Mouse (Mus musculus) spleen, adult 12 weeks (tissue): Measurements from ENCODE around the gene Krr1.
A peak's percentile ranks its signal among the peaks of the same experiment; 100 is the strongest.
"Not testable (repeated sequence)": the region's sequence is repeated elsewhere in the genome, so short reads cannot be mapped to it uniquely, and the experiment has no call there.

Experiments used
- DNase-seq: peaks from one replicate; pipeline ENCODE4 v3.0.0; 2022; ENCODE audit warnings: low spot score

The Krr1 gene

GRCm38 (mm10) chr10:111977584-111977983 is 5.1 kb downstream of the Krr1 start:
- DNase-seq, result peak; percentile 44

- no peak for DNase-seq
Measured at GRCm38 (mm10) chr10:111983070-111983469, 10.6 kb downstream of the Krr1 start.

DNA sequence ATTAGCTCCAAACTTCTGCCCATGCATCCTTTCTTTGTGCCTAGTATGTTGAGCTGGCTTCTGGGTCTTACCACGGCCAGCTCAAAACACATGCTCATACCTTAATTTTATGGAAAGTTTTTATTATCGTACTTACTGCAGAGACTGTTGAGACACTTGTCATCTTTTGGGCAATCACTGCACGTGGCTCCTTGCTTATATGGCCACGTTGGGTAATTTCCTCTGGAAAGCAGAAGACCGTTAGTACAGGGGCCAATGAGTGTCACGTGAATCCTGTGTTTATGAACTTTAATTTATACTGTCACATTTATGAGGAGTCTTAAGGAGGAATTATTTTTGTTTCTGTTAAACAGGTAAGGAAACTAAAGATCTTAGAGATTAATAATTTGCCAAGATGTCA is 14.0 kb downstream of the Krr1 start:
- no peak for DNase-seq

DNA sequence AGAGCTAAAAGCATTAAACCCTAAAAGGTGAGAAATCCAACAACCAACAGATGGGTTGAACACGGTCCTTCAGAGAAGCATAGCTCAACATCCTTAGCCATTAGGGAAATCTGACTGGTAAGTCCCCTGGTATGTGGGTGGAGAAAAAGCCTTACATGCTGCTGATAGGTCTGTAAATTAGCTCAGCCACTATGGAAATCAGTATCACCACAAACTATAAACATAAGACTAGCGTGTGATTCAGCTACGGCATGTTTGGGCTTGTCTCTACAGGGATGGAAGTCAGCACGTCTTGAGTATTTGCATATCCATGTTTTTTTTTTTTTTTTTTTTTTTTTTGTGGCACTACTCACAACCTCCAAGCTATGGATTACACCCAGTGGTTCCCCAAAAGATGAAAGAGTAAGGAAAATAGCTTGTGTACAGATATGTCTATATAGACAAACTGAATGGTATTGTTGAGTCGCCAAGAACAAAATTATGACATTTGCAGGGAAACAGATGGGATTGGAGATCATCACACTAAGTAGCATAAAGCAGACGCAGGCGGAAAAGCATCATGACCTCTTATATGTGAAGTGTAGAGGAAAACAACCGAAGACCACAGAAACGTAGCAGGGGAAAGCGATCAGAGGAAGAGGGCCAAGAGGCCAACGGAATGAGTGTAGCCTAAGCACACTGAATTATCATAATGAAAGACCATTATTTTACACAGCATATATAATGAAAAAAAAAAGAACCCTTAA is 23.5 kb downstream of the Krr1 start:
- DNase-seq, result no peak

DNA sequence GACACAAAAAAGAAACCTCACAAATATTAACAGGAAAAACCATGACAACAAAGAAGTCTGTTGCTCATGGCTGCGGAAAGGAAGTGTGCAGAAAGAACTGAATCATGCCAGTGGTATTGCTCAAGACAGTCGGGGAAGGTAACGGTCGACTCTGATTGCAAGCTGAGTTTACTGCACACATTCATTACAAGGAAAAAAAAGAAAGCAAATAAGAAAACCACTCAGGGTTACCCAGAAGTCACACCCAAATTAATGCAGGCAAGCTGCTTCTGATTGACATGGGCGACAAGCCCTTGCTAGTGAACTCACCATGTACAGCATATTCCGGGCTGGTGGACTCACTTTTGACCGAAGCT is 24.1 kb downstream of the Krr1 start:
- no peak for DNase-seq

DNA sequence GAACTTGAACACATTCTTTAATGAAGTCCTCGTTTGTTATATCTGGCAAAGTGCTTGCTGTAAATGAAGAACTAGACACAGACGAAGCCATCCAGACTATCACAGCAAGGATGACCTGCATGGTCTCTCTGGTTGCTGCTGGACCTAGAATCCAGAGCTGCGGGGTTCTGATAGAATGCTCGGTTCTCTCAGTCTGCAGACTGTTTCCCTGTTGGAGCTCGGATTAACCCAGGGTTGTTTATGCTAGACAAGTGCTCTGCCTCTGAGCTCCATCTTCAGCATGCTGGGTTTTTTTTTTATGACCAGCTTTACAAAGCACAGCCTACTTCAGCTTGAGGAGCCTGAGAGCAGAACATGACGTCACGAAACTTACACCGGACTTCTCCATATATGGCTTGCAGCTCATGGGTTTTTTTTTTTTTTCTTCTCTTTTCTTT is 24.5 kb downstream of the Krr1 start:
- peak; percentile 11 for DNase-seq

DNA sequence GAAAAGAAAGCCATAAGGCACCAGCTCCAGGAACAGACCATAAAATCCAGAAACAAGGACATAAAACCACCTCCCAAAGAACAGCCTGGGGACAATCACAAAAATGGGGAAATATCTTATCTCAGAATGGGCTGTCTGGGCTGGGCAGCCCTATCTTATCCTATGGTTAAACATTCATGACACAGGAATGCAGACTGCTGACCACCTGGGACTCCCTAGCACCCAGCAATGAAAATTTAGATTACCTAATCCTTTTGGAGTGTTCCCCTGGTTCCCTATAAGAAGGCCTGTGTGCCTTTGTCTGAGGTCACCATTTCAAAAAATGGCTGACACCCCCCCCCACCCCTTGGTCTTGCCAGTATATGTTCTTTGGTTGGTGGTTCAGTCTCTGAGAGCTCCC is 25.2 kb downstream of the Krr1 start:
- DNase-seq, result no peak

DNA sequence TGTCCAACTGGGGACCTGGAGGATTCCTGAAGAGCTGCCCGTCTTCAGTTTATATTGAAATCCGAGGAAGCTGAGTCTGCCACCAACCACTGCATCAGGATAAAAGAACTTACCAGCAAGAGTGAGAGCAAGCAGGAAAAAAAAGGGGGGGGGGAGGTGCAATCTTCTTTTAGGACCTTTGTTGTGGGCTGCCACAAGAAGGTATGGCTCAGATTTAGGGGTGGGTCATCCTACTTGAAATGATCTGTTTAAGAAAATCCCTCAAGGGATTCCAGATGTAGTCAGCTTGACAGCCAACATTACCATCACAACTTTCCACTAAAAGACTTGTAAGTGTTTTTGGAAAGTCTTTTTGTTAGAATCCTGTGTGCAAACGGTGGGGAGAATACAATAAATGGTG is 27.3 kb downstream of the Krr1 start:
- DNase-seq, result no peak

- DNase-seq, result no peak
Measured at GRCm38 (mm10) chr10:112000568-112000967, 28.1 kb downstream of the Krr1 start.

- DNase-seq, result no peak
Measured at GRCm38 (mm10) chr10:112001350-112001749, 28.9 kb downstream of the Krr1 start.

DNA sequence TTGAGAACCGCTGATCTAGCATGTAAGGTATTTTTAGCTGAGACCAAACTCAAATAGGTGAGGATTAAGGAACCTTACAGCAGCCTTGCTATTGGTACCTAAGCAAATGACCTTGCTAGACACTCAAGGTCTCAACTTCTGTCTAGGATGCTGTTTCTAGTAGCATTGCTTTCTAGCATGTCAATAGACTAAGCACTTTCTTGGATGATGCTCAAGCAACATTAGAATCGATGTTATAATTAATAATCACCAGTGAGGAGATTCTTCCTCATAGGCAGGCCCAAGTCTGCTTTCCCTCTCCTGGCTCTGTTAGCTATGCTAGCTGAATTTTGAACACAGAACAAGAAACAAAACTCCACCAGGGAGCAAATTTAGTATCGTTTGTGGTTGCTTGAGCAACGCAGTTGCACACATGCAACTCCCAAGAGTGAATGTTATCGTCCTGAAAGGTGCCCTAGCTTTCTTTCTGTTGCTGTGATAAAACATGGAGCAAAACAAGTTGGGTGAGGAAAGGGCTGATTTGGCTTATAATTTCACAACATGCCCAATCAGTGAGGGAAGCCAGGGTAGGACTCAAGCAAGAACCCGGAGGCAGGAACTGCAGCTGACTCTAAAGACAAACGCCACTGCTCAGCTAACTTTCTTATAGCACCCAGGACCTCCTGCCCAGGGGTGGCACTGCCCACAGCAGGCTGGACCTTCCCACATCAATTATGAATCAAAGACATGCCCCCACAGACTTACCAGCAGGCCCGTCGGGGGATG is 29.5 kb downstream of the Krr1 start:
- DNase-seq, result no peak

DNA sequence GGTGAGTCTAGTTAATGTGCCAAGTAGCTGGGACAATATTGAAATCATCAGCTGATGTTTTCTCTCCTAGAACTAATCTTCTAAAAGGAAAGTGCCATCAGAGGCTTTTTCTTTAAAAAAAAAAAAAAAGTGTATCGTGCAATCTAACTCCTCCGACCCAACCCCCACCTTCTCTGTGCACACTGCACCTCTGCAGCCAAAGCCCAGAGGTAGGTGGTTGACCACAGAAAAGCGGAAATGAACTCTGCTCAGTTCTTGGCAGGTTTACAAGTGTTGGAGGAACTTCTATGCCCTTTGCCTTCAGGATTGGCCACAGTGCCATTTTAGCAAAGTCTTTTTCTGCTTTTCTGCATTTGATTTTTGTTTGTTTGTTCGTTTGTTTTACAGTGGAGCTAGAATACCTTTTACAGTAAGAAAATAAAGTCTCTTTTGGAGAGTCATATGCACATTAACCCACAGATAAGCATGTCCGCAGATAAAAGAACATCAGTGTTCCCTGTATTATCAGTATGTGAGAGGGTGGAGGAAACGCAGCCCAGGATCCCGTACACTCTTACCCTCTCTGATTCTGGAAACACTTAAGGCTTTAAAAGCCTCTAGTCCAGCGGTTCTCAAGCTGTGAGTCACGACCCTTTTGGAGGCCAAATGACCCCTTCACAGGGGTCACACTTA is 30.2 kb downstream of the Krr1 start, which contains the start of gene Glipr1:
Gene Glipr1, minus strand, starts transcription at position 88 of the 672 bp plus-strand sequence.
- DNase-seq, result peak; percentile 35

- not testable (repeated sequence) for DNase-seq
Measured at GRCm38 (mm10) chr10:112009511-112009910, 37.0 kb downstream of the Krr1 start.

GRCm38 (mm10) chr10:112023585-112023984 is 51.1 kb downstream of the Krr1 start:
- no peak for DNase-seq

DNA sequence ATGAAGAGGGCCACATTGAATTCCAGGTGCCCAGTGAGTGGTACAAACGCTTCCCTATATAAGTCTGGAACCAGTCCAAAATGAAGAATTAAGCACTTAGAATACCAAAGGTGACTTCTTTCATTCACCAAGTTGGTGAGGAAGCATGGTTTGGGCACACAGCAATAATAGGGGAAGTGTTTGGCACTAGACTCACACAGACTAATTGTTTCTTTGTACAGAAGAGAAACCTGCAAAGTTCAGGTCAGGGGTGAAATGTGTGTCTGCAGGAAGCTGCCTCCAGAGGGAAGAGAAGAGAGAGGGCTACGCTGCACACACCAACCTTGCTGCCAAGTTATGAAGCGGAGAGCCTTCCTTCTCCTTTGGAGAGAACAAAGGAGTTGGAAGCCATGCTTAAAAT is 56.2 kb downstream of the Krr1 start:
- DNase-seq, result not testable (repeated sequence)
